Mouse (Mus musculus) E14TG2a.4 (cell line): ENCODE measurements around the gene Tram1l1.
"Not testable (repeated sequence)": the region's sequence is repeated elsewhere in the genome, so short reads cannot be mapped to it uniquely, and the experiment has no call there.

Experiments
- H3K27me3 ChIP-seq: 2 replicates; pipeline ENCODE4 v1.6.1; 2014; ENCODE audit warnings: low read length, control low read depth; ENCODE audit not compliant: insufficient read depth
- H3K36me3 ChIP-seq: 2 replicates; pipeline ENCODE4 v1.6.1; 2014; ENCODE audit warnings: low read length, control low read depth; ENCODE audit not compliant: insufficient read depth
- H3K4me1 ChIP-seq: replicated peaks from 2 replicates; pipeline ENCODE4 v1.6.1; 2014; ENCODE audit warnings: low read depth, low read length, control low read depth
- H3K4me3 ChIP-seq: replicated peaks from 2 replicates; pipeline ENCODE4 v1.5.1; 2014; ENCODE audit warnings: mild to moderate bottlenecking, low read length
- H3K9me3 ChIP-seq: 2 replicates; pipeline ENCODE4 v1.6.1; 2014; ENCODE audit warnings: low read length, control low read depth
- CTCF ChIP-seq: conservative IDR thresholded peaks from 2 replicates; pipeline ENCODE4 v1.5.1; 2014; ENCODE audit warnings: low read length
- NANOG ChIP-seq: IDR thresholded peaks from 2 replicates; pipeline ENCODE4 v1.6.1; 2014; ENCODE audit warnings: borderline replicate concordance, low read length, mixed read lengths
- POU5F1 ChIP-seq: IDR thresholded peaks from 2 replicates; pipeline ENCODE4 v1.6.1; 2014; ENCODE audit warnings: low read length, borderline replicate concordance

The Tram1l1 gene

DNA sequence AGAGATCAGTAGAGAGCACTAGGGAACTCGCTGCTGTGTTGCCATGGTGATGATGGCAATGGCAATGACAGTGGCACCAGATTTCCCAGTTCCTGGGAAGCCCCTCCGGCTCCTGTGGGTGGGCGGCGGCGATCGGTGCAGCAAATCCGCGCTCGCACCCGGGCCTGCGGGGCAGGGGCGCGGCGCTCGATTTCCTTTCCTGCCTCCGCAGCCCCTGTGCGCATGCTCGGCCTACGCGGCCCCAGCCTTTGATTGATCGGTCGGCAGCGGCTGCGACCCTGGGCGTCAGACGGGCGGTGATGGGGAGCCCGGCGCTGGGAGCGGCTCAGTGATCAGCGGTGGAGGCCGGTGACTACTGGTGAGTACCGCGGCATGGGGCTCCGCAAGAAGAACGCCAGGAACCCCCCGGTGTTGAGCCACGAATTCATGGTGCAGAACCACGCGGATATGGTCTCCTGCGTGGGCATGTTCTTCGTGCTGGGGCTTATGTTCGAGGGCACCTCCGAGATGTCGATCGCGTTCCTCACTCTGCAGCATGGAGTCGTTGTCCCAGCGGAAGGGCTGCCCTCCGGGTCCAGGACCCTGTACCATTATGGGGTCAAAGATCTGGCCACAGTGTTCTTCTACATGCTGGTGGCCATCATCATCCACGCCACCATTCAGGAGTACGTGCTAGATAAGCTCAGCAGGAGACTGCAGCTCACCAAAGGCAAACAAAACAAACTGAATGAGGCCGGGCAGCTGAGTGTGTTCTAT, at the start of gene Tram1l1:
TSS of gene Tram1l1 (plus strand) at position 35 of the 756 bp plus-strand sequence.
- H3K4me1 ChIP-seq, result peaks cover 8% of the 10 kb centered on the region; the same call in 1 of the 2 replicates
- TF ChIP-seq CTCF, result no peak
- TF ChIP-seq NANOG, result no peak
- no peak for TF ChIP-seq POU5F1

DNA sequence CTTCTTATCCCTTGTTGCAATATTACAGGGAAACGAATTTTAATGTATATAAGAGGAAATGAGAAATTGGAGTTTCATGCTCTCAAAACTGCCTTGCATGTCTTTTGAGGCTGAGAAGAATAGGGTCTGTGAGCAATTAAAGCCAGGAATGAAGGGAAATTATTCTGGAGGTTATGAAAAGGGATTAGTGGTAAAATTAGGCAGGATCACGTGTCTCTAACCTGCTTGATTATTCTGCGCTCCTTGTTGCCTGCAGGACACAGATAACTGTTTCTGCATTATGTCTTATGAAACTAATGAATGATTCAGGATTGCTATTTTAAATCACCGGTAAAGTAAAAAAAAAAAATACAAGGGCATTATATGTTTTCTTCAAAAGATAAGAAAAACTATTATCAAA, 49.4 kb upstream of the Tram1l1 start:
- Histone ChIP-seq H3K4me1 (no peaks in the 10 kb centered on the region), H3K9me3 (no peaks in the 10 kb centered on the region), H3K36me3 (no peaks in the 10 kb centered on the region), H3K27me3 (no peaks in the 10 kb centered on the region), H3K4me3 (no peak overlapping the region)
- TF ChIP-seq NANOG, result no peak

More for the DNA sequence above, at the start of gene Tram1l1:
- H3K36me3 ChIP-seq, result no peaks in the 10 kb centered on the region
- H3K9me3 ChIP-seq, result no peaks in the 10 kb centered on the region
- peak within 1 kb of the TSS; percentile 76 for H3K4me3 ChIP-seq
- H3K27me3 ChIP-seq, result peaks cover 14% of the 10 kb centered on the region

DNA sequence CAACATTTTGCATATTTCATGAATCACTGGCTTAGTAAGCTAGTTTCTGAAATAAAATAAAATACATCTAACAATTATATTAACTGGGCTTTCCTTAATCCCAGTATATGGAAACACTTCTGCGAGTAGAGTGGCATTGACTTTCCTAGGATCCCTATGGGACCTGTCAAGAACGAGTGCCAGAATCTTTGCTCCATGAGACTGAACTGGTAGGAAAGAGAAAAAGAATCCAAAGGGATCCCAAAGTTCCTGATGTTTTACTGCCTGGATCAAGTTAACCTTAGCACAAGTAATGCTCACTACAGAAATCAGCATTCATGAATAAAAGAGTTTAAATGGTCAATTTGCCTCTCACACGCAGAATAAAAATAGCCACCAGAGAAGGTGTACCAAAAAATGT, 49.0 kb upstream of the Tram1l1 start:
- Histone ChIP-seq H3K36me3 (no peaks in the 10 kb centered on the region), H3K9me3 (no peaks in the 10 kb centered on the region), H3K4me1 (no peaks in the 10 kb centered on the region), H3K27me3 (no peaks in the 10 kb centered on the region), H3K4me3 (no peak overlapping the region)
- no peak for TF ChIP-seq NANOG
- TF ChIP-seq POU5F1, result no peak
- TF ChIP-seq CTCF, result no peak

- TF ChIP-seq CTCF, result no peak
- no peak for TF ChIP-seq POU5F1
- no peak for TF ChIP-seq NANOG
- Histone ChIP-seq H3K36me3 (no peaks in the 10 kb centered on the region), H3K4me1 (no peaks in the 10 kb centered on the region), H3K27me3 (no peaks in the 10 kb centered on the region), H3K4me3 (no peak overlapping the region), H3K9me3 (no peaks in the 10 kb centered on the region)
Measured at GRCm38 (mm10) chr3:124272465-124273089, 48.1 kb upstream of the Tram1l1 start.

- H3K4me1 ChIP-seq, H3K9me3 ChIP-seq, H3K4me3 ChIP-seq, H3K36me3 ChIP-seq, H3K27me3 ChIP-seq: not testable (repeated sequence)
- peak; percentile 67 for TF ChIP-seq CTCF
Measured at GRCm38 (mm10) chr3:124274928-124275609, 45.6 kb upstream of the Tram1l1 start.

- not testable (repeated sequence) for H3K36me3 ChIP-seq, H3K4me1 ChIP-seq, H3K4me3 ChIP-seq, H3K9me3 ChIP-seq, H3K27me3 ChIP-seq
Measured at GRCm38 (mm10) chr3:124288936-124289335, 31.7 kb upstream of the Tram1l1 start.

DNA sequence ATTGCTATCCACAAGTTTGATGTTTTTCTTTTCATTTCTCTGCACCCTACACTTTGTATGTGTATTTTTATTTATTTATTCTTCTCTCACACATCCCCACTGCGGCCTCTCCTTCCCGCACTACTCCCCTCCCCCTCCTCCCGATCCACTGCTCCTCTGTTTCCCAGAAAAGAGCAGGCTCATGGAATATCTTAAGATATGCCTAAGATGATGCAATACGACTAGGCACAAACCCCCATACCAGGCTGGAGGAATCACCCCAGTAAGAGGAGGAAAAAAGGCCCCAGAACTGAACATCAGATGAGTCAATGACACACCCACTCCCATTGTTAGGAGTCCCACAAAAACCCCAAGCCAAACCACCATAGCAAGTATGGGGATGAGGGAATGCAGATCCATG, 1.4 kb upstream of the Tram1l1 start:
- Histone ChIP-seq H3K36me3 (no peaks in the 10 kb centered on the region), H3K4me1 (peaks cover 8% of the 10 kb centered on the region; the same call in 1 of the 2 replicates), H3K27me3 (peaks cover 14% of the 10 kb centered on the region), H3K4me3 (no peak overlapping the region), H3K9me3 (no peaks in the 10 kb centered on the region)
- TF ChIP-seq POU5F1, result no peak
- TF ChIP-seq CTCF, result no peak
- no peak for TF ChIP-seq NANOG

- H3K36me3 ChIP-seq, result no peaks in the 10 kb centered on the region
- peaks cover 8% of the 10 kb centered on the region; the same call in 1 of the 2 replicates for H3K4me1 ChIP-seq
- TF ChIP-seq POU5F1, result no peak
- TF ChIP-seq NANOG, result no peak
- no peak for TF ChIP-seq CTCF
- H3K9me3 ChIP-seq, result no peaks in the 10 kb centered on the region
- peak overlapping the region; percentile 76 for H3K4me3 ChIP-seq
- peaks cover 14% of the 10 kb centered on the region for H3K27me3 ChIP-seq
Measured at GRCm38 (mm10) chr3:124320398-124320797, 257 bp upstream of the Tram1l1 start.

DNA sequence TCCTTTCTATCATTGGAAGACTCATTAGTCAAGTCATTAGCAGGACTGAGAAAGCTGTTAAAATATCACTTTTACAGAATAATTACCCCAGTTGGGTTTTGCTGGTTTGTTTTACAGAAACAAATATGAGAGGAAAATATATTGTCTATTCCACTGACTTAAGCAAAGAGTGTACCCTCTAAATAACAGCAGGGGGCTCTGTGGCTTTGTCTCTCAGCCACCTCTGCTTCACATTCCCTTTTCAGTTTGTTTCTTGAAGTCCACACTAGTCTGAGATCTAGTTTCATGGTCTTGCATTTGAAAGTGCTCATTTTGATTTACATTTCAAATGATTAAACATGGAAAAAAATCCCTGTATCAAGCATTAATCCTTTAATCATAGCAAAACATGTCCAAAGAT, 25.8 kb downstream of the Tram1l1 start:
- H3K27me3 ChIP-seq, result no peaks in the 10 kb centered on the region
- H3K9me3 ChIP-seq, result no peaks in the 10 kb centered on the region
- TF ChIP-seq CTCF (no peak), POU5F1 (no peak), NANOG (no peak)
- no peaks in the 10 kb centered on the region for H3K36me3 ChIP-seq
- no peaks in the 10 kb centered on the region for H3K4me1 ChIP-seq
- no peak overlapping the region for H3K4me3 ChIP-seq
